Mouse (Mus musculus) c-Kit-negative CD71-positive TER-119-positive erythroid progenitor cells, embryonic 14.5 days (primary cell): ENCODE data around the gene Inmt.
A peak's percentile ranks its signal among the peaks of the same experiment; 100 is the strongest.

Experiments
- DNase-seq: peaks from one replicate; pipeline ENCODE4 v3.0.0-alpha.2; 2013; ENCODE audit warnings: low read depth, low spot score

Inmt gene

GRCm38 (mm10) chr6:55169818-55170217 lies 5.0 kb downstream of the Inmt start:
- DNase-seq, result no peak

GRCm38 (mm10) chr6:55166777-55167463 lies 7.9 kb downstream of the Inmt start:
- DNase-seq, result peak; percentile 55

GRCm38 (mm10) chr6:55163046-55163584 lies 11.7 kb downstream of the Inmt start:
- DNase-seq, result no peak

- DNase-seq, result no peak
Measured at GRCm38 (mm10) chr6:55161311-55161761, 13.5 kb downstream of the Inmt start.

GRCm38 (mm10) chr6:55159256-55159655 lies 15.6 kb downstream of the Inmt start:
- DNase-seq, result no peak

- no peak for DNase-seq
Measured at GRCm38 (mm10) chr6:55152226-55152625, 22.6 kb downstream of the Inmt start.

GRCm38 (mm10) chr6:55146138-55146537 lies 28.7 kb downstream of the Inmt start:
- DNase-seq, result no peak

GRCm38 (mm10) chr6:55145285-55145684 lies 29.6 kb downstream of the Inmt start:
- no peak for DNase-seq

GRCm38 (mm10) chr6:55138343-55138742 lies 36.5 kb downstream of the Inmt start:
- no peak for DNase-seq

GRCm38 (mm10) chr6:55133425-55133824 lies 41.4 kb downstream of the Inmt start:
- DNase-seq, result no peak

- DNase-seq, result no peak
Measured at GRCm38 (mm10) chr6:55132794-55133193, 42.0 kb downstream of the Inmt start, which contains the start of gene Crhr2. Crhr2 (minus strand) TSS chr6:55133016.

GRCm38 (mm10) chr6:55131301-55131700 lies 43.5 kb downstream of the Inmt start:
- DNase-seq, result no peak

GRCm38 (mm10) chr6:55130631-55131030 lies 44.2 kb downstream of the Inmt start:
- no peak for DNase-seq

GRCm38 (mm10) chr6:55128391-55128790 lies 46.5 kb downstream of the Inmt start:
- DNase-seq, result no peak

- no peak for DNase-seq
Measured at GRCm38 (mm10) chr6:55126576-55126975, 48.3 kb downstream of the Inmt start.

- no peak for DNase-seq
Measured at GRCm38 (mm10) chr6:55123056-55123455, 51.8 kb downstream of the Inmt start.
